Mouse (Mus musculus) left cerebral cortex, adult 9 months (tissue): ENCODE data around the gene Slc17a2.
"Not testable (repeated sequence)": the region's sequence is repeated elsewhere in the genome, so short reads cannot be mapped to it uniquely, and the experiment has no call there.

Source experiments
- DNase-seq, 2 experiments: peaks; one replicate each; pipeline ENCODE4 v3.0.0; 2022; ENCODE audit warnings: low spot score in 2 of 2

The Slc17a2 gene

GRCm38 (mm10) chr13:23806422-23807052 lies at the start of gene Slc17a2:
Gene Slc17a2, plus strand, starts transcription at chr13:23806993.
- DNase-seq = no peak

DNA sequence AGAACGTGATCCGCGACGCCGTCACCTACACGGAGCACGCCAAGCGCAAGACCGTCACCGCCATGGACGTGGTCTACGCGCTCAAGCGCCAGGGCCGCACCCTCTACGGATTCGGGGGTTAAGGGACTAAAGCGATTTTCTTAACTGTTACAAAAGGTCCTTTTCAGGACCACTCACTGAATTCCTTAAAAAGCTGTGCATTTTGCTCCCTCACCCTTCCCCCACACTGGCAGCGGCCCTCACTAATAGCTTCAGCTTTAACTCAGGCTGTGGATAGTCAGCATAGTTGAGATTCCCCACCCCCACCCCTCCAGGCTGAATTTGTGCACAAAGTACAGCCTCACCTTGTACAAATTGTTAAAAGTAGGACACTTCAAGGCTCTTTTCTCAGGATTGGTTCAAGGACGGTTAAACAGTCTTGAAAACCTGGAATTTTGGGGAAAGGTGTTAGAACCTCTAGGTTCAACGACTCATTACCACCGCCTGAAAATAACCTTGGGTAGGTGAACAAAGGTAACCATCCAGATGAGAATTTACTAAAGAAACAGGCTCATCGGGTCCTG lies 49.5 kb upstream of the Slc17a2 start:
- DNase-seq = peak in 1 of 2 experiments; percentile 31

DNA sequence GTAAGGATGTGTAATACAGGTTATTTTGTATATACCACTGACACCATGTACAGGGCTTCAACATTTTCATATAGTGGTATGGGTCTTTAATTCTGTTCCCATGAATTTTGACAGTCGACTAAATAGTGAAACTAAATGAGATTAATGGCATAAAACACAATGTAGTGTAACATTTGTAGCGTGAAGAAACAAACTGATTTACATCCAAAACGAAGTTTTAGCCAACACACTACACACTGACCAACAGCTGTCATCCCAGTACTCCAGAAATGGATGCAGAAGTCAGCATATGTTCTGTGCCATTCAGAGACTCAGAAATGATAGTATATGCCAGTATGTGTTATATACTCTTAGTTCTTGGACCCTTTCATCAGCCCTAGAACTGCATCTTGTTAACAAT lies 48.9 kb upstream of the Slc17a2 start:
- no peak for DNase-seq

DNA sequence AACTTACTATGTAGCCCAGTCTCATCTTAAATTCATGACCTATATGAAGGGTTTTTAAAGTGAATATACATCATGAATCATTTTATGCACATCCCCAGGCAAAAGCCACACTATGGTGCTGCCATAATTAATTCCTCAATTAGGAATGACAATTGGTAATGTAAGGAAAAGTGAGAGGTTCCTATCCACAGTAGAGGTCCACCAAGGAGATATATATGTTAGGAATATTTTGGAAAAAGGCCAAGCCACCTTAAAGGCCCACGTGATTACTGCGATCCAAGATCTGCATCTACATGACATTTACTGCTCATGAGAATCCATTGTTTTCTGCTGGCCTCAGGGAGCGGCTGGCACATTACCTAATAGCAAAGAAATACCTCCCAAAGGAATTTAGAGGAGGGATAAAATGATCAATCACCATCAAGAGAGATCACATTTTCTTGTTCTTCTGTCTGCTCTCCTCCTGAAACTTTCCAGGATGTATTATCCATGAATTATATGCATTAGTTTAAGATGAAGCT lies 47.5 kb upstream of the Slc17a2 start:
- no peak for DNase-seq

DNA sequence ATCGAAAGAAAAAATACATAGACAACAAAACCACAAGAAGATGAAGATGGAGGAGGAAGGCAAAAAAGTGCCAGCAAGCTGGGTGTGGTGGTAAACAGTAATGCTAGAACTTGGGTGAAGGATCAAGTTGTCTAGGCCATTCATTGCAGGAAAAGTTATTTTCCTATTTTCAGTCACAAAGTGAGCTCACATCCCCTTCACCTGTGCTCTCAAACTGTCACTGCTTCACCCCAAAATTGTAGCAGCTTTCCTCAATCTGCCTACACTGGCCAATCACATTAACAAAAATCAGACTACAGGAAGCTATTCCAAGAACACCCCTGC lies 46.9 kb upstream of the Slc17a2 start:
- DNase-seq = no peak

GRCm38 (mm10) chr13:23760240-23760971 lies 46.4 kb upstream of the Slc17a2 start:
- DNase-seq = no peak

DNA sequence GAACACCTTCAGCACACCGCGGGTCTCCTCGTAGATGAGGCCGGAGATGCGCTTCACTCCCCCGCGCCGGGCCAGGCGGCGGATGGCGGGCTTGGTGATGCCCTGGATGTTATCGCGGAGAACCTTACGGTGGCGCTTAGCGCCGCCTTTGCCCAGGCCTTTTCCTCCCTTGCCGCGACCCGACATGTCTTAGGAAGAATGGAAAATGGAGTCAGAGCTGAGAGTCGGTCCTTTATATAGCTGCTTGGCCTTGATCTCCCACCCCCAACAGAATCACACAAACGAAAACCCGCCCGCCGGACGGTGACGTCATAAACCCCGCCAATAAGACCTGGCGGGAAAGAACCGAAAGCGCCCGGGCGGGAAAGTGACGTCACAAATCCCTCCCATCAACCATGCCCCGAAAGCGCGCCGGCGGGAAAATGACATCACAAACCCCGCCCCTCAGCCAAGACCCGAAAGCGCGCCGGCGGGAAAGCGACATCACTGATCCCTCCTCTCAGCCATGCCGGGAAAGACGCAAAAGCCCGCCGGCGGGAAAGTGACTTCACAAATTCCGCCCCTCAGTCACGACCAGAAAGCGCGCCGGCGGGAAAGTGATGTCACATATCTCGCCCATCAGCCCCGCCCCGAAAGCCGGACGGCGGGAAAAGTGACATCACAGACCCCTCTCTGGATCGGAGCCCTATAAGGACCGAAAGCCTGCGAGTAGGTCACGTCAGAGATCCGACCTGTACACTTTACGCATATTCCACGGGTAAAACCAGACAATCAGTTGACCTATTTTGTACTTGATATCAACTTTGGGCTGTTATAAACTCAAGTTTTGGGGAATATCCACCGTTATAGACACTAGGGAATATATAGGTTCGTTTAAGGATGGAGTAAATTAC lies 45.6 kb upstream of the Slc17a2 start, which contains the start of gene Hist1h4a:
TSS of gene Hist1h4a (minus strand) at position 259 of the 893 bp plus-strand sequence.
- DNase-seq = peak; percentile 96 to 99

DNA sequence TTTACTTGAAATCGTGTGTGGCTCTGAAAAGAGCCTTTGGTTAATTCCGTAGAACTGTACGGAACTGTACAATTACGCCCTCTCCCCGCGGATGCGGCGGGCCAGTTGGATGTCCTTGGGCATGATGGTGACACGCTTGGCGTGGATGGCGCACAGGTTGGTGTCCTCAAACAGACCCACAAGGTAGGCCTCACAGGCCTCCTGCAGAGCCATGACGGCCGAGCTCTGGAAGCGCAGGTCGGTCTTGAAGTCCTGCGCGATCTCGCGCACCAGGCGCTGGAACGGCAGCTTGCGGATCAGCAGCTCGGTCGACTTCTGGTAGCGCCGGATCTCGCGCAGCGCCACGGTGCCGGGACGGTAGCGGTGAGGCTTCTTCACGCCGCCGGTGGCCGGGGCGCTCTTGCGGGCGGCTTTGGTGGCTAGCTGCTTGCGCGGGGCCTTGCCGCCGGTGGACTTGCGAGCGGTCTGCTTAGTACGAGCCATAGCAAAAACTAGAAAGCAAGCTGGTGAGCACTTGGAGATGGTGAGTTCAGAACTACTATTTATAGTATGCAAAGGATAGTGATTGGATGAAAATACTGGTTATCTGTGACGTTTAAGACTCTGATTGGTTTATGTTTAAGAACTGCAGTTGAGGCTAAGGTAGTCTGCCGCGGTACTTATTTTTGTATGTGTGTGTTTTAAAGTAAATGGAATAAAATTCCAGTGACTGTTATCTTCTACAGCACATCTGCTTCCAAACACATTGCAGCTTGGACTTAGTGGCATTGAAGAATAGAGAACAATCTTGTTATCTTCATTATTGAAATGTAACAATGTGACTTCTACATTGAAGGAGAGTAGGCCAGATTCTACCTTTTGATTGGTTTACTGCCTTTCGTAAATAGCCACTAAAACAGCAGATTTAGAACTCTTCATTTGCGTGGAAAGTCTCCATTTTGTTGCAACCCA lies 44.6 kb upstream of the Slc17a2 start, which contains the start of gene Hist1h3a:
TSS of gene Hist1h3a (minus strand) at position 516 of the 951 bp plus-strand sequence.
- peak in 1 of 2 experiments; percentile 76 for DNase-seq

- DNase-seq = no peak
These were observed 43.6 kb upstream of the Slc17a2 start for GRCm38 (mm10) chr13:23763242-23763585.

- DNase-seq = peak in 1 of 2 experiments; percentile 89
These were observed 43.0 kb upstream of the Slc17a2 start, which contains the start of gene Hist1h1a for GRCm38 (mm10) chr13:23763586-23764323. Gene Hist1h1a, plus strand, starts transcription at chr13:23763666.

GRCm38 (mm10) chr13:23764324-23765171 lies 42.2 kb upstream of the Slc17a2 start:
- no peak for DNase-seq

DNA sequence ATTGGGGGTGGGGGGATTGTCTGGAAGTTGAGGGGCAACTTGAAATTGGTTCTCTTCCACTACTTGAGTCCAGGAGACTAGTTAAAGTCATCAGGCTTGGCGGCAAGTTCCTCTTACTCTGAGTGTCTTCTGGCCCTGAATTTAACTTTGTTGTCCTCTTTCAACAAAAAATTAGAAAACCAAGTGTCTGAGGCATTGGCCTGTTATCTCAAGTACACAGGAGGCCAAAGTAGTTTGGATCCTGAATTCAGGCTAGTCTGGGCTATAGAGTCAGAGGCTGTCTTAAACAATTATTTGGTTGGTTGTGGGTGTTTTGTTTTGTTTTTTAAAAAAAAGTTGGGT lies 41.6 kb upstream of the Slc17a2 start:
- DNase-seq = no peak

- DNase-seq = no peak
These were observed 40.0 kb upstream of the Slc17a2 start for GRCm38 (mm10) chr13:23766772-23767171.

DNA sequence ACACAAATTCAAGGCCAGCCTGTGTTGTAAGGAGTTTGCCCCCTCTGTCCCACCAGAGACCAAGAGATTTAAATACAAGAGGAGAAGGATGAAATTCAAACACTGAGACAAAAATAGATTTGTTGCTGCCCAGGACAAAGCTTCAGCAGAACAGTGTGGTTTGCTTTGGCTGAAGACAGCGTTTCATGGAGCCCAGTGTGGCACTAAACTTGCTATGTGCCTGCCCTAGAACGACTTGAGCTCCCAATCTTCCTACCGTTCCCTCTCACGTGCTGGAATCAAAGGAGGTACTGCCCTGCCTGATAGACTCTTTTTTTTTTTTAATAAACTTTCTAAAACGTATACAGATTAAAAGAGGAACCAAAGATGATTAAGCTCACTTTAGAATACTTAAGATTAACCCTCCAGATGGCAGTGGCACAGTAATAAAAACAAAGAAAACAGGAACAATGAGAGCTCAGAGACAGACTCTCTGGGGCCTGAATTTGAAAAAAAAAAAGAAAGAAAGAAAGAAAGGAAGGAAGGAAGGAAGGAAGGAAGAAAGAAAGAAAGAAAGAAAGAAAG lies 37.9 kb upstream of the Slc17a2 start:
- DNase-seq = no peak

DNA sequence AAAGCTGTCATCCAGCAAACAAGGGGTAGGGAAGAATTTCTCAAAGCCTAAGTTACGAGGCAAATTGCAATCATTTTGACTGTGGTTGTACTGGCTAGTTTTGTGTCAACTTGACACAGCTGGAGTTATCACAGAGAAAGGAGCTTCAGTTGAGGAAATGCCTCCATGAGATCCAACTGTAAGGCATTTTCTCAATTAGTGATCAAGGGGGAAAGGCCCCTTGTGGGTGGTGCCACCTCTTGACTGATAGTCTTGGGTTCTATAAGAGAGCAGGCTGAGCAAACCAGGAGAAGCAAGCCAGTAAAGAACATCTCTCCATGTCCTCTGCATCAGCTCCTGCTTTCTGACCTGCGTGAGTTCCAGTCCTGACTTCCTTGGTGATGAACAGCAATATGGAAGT lies 37.2 kb upstream of the Slc17a2 start, which contains the start of gene Trim38:
TSS of gene Trim38 (plus strand) at position 301 of the 400 bp plus-strand sequence.
- not testable (repeated sequence) for DNase-seq

DNA sequence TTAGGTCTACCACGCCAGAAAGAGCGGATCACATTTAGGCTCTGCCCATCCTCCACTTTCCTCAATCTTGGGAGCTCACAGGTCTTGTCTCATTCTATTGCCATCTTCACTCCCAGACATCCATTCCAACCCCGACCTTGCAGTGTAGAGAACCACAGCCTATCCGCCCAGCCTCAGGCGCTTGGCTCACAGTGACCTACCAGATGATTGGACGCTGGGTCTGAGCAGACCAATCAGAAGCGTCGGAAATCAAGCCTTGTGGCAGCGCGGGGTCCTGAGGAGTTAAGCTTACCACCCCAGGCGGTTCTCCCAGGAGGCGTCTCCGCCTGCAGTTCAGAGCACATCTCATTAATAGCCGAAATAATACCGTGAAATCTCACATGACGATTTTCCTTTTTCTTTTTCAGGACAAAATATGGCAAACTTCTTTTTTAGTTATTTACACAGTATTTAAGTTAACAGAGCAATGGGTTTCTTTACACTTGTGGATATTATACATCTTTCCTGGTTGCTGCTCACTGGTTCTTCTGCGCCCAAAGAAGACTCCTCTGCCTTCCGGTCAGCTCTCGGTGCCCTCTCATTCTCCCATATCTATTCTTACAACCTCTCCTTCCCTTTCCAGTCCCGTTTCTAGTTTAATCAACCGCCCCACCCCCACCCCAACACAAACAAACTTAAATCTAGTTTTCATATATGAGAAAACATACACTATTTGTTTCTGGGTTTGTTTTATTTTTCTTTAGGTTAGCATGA lies 34.1 kb upstream of the Slc17a2 start:
- DNase-seq = peak in 1 of 2 experiments; percentile 42

DNA sequence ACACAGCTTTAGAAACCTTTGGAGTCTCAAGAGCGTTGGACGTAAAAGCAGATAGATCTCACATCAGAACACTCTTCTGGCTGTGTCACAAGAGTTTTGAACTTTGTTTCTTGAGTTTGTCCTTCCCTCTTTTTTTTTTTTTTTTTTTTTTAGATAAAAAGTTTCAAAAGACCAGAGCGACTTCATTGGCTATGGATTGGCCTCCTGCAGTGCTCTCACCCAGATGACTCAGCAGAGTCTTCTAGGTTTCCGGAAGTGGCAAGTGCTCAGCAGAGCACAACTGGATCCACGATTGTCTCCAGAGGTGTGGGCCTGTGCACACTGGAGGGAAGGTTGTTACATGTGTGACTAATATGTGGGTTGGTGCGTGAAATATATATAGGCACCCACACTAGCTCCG lies 28.5 kb upstream of the Slc17a2 start:
- no peak for DNase-seq

- no peak for DNase-seq
These were observed 27.8 kb upstream of the Slc17a2 start for GRCm38 (mm10) chr13:23779025-23779424.
